Mouse (Mus musculus): ENCODE data around the gene Elmo2.

Gene Elmo2

DNA sequence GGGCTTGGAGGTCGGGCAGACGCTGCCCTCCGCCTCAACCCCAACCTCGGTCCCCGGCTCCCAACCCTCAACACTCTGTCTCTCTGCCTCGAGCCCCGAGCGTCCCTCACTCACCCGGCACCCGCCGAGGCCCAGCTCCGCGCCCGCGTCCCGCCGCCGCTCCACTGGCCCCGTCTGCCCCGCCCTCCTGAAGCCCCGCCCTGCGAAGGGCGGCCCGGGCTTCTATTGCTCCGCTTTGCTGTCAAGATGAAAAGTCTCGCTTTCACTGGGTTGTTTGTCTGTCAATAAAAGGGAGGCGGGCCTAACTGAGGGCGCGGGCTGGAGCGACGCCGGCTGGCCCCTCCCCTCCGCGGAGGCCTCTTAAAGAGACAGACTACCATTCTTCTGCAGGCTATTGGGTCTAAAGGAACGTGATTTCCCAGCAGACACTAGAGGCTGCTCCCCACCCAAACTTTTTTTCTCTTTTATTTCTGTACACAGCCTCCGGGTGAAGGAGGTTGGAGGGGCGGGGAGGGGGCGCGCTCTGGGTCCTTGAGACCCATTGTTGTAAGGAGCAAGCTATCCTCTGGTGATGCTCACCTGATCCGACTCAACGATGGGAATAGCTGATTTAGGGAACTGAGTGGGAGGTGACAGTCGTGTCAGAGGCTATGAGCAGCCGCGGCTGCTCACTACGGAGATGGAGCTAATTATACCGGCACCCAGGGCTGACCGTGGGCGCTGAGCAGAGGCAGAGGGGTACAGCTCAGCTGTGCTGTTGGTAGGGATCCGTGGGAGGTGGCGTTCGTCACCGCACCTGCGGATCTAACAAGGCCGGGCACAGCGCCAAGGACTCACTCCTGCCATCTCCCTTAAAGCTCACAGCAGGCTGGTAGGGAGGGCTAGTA, at the start of gene Elmo2:
Gene Elmo2 (minus strand): TSS at position 176 of the 887 bp plus-strand sequence.
- DNase-seq, result peak; percentile 98

DNA sequence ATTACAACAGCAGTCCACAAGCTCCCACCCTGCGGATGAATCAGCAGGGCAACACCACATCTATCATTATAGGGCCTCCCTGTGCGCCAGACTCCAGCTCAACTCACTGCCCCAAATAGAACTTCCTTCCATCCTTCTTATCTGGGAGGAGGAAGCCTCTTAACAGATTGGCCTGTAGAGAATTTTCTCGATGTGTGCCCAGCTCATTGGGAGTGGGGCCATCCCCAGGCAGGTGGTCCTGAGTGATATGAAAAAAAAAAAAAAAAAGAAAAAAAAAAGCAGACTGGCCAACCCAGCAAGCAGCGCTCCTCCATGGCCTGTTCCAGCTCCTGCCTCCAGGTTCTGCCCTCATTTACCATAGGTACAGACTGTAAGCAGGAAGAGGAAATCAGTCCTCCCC, 49.7 kb upstream of the Elmo2 start:
- no peak for DNase-seq

DNA sequence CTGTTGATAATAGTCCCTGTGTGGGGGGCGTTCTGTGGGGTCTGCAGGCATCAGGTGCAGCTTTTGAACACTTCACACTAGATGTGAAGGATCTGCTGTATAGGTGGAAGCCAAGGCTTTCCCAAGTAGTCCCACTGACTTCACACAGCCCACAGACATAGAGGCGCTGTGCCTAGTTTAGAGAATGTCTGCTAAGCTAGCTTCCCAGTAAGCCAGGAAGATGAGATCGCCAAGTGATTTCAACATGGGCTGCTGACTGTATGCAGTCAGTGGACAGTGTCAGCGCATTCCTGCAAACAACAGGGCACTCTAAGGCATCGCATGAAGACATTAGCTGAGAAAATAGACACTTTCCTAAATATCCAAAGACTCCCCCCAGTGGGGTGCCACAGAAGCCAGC, 49.2 kb upstream of the Elmo2 start:
- DNase-seq, result no peak

DNA sequence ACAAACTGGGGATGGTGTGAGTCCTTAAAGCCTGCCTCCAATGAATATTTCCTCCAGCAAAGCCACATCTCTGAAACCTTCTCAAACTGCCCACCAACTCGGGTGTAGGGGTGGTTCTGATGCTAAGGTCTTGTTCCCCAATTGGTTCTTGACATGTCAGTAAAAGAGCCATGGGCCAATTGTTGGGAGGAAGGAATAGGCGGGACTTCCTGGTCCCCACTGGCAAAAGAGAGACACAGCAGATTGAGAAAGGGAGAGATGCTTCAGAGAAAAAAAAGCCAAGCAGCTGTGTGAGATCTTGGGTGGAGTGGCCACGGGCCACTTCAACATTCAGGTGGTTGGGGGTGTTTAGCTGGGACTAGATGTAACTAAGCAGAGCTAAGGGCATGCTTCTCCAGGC, 44.8 kb upstream of the Elmo2 start:
- DNase-seq, result no peak

DNA sequence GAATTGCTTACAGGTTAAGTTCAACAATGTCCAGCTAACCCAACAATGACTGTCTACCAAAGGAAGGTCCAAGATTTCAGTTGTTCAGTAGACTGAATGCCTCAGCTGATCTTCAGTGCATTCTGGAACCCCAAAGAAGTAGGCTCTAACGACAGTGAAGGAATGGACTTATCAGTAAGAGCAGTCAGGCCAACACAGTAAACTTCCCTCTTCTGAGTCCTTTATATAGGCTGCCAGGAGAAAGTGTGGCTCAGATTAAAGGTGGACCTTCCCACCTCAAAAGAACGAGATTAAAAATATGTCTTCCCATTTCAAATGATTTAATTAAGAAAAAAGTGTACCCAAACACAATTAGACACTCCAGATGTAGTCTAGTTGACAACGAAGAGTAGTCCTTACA, 44.1 kb upstream of the Elmo2 start:
- DNase-seq, result no peak

DNA sequence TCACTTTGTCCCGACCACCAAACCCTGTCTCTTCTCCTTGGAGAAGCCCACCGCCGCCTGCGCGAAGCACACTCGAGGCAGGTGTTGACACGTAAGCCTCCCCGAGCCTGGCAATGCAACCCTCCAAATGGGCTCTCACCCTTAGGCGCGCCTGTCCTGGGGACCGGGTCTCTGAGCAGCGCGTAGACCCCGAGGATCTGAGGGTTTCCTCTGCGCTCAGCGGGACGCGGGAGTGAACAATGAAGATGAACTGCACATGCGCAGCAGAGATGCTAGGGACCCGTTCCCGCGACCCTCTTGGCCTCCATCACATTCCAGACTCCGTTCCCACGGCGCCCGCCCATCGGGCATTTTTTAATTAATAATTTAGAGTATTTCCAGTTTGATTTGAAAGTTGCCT, 42.2 kb upstream of the Elmo2 start, which contains the start of gene Zfp663:
Gene Zfp663 (minus strand): TSS at position 234 of the 400 bp plus-strand sequence.
- no peak for DNase-seq

DNA sequence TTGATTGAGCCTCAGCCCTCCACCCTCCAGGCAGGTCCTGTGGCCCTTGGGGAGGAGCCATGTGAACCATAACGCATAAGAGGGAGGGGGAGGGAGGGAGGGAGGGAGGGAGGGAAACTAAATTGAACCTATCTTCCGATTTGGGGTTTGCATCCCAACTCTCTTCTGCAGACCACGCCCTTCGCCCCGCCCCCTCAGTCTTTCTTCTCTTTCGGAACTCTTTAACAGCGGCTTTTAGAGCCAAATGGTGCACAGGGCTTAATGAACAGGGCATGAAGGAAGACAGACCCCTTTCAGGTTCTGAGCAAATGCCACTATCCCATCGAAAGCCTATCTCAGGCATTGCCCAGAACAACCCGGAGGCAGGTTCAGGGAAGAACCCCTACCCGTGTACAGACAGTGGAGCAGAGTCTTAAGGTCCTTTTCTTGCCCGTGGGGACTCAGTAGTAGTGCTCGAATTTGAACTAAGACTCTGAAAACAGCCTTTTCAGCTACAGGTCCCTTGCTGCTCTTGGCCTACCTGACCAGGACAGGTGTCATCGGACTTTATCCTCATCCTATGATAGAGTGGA, 41.7 kb upstream of the Elmo2 start:
- DNase-seq, result no peak

DNA sequence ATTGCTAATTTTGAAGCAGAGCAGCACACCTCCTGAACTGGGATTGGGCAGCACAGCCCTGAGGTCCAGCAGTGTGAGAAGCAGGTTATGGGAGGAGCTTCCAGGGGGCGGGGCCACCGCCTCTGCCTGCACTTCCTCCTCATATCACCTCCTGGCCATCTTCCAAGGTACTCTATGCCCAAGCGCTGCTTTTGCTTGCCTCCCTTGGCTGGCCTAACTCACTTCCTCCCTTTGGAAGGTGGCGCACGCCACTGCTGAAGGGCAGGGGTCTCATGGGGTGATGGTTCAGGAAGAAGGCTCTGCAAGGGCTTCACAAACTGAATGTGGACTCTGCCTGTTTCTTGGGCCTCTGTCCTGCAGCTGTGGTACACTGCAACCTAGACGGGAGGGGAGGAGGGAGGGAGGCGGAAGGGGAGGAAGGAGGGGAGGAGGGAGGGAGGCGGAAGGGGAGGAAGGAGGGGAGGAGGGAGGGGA, 40.8 kb upstream of the Elmo2 start:
- no peak for DNase-seq

DNA sequence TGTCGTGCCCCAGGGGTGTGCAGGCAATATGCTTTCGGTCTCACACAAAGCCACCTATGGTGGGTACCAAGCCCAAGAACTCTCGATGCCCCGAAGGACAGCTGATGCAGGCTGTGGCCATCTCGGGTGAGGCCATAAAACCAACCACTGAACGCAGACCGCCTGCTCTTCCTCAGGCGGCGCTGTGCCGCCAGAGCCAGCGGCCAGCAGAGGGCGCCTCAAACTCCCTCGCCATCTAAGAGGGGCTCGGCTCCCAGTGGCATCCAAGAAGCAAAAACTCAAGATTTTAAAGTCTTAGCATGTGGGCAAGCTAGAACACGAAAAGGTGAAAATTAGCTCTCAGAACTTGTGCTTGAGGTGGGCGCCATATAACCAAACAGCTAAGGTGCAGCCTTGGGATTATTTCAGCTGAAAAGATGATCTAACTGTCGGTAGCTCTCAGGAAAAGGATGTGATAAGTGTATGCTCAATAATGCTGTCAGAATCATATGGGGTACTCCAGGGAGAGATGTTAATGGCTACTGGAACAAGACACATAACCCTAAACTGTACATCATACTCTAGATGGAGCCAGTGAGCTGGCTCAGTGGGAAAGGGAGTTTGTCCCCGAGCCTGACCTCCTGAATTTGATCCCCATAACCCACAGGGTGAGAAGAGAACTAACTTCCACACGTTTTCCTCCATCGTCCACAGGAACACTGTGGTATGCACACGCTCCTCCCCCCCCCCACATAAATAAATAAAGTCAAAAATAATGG, 38.2 kb upstream of the Elmo2 start:
- peak; percentile 79 to 87 for DNase-seq

DNA sequence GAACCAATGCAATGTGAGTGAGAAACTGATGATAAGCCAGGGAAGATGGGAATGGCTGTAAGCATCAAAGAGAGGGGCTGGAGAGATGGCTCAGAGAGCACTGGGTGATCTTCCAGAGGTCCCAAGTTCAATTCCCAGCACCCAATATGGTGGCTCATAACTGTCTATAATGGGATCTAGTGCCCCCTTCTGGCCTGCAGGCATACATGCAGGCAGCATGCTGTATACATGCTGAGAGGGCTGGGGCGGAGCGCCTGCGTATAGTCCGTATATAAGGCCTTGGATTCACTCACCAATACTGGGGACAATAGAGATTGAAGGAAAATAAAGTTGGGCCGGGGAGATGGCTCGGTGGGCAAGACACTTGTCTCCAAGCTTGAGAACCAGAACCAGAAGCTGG, 37.0 kb upstream of the Elmo2 start:
- no peak for DNase-seq

DNA sequence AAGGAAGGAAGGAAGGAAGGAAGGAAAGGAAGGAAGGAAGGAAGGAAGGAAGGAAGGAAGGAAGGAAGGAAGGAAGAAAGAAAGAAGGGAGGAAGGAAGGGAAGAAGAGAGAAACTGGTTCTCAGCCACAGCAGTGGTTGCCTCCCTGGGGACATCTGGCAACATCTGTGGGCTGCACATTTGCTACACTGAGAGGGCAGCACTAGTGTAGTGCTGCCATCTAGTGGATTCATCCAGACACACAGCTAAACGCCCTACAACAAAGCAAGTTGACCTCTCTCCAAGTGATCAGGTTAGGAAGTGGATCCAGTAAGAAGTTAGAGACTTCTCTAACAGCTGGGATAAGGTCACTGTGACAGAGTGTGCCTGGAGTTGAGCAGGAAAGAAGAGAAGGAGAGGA, 34.6 kb upstream of the Elmo2 start:
- DNase-seq, result peak; percentile 41 to 63

DNA sequence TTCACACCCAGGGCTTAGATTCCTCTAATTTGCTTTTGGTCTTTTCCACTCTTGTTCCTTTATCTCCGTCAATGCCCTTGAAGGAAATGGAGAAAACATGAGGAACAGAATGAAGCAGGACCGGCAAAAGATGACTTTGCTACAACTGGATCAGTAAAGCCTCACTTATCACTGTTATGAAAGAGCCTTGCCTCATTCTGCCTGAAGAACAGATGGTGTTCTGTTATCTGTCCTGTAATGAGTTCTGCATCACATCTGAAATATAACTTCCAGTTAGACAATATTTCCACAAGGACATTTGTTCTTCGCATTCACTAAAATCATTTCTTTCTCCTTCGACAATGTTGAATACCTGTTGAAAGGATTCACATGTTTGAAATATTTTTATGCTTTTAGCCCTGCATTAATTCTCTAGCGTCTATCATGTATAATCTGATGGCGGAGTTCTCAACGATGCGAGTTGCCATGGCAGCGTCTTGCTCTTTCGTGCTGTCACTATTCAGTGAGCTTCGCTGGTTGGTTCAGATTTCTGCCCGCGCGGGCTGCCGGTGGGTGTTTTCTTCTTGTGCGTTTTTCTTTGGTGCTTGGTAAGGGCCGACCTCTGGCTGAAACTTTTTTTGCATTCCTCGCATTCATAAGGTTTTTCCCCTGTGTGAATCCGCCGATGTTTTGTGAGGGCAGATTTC, 25.7 kb upstream of the Elmo2 start:
- DNase-seq, result no peak

DNA sequence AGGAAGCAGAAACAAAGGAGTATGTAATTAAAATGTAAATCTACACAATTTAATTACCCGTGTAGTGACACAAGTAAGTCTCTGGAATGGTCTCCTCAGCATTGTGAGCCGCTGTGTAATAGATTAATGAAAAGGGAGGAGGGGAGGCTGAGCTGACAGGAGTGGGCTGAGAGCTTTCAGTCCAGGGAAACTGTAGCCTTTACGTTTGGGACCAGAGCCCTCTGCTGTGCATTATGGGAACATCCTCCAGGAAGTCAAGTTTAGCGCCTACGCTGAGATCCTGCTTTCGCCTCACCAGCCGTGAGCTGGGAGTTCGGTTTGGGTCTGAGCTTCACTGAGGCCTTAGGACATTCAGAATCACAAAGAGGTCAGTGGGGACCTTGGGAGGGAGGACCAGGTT, 23.2 kb upstream of the Elmo2 start:
- DNase-seq, result peak; percentile 62 to 69

DNA sequence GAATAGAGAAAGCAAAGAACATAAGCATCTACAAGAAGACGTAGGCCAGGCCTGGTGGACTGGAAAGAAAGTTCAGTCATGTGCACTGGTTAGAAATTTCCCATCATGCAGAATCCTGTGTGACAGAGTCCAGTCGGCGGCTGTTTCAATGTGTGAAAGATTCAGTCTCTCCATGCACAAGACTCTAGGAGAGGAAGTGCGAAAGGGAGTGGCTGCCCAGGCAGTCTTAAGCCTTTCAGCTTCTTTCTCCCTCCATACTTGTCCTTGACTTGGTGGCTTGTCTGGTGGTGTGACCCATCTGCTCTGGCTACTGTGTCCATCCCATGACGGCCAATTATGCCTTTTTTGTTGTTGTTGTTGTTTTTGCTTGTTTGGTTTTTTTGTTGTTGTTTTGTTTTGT, 19.9 kb upstream of the Elmo2 start:
- no peak for DNase-seq

DNA sequence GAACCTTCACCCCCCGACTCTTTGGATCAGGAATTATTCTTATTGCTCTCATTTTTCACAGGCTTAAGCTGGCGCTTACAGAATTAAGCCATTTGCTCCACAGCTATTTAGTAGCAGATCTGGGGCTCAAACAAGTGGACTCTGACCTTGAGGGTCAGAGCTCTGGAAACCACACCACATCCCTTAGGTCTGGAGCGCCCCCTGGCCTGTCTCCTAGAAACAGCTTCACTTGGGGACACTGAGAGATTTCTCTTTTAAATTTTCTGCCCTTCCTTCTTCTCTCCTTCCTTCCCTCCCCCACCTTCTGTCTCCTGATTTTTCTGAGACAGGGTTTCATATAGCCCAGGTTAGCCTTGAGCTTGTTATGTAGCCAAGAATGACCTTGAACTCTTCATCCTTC, 10.9 kb upstream of the Elmo2 start:
- DNase-seq, result peak; percentile 79 to 84

DNA sequence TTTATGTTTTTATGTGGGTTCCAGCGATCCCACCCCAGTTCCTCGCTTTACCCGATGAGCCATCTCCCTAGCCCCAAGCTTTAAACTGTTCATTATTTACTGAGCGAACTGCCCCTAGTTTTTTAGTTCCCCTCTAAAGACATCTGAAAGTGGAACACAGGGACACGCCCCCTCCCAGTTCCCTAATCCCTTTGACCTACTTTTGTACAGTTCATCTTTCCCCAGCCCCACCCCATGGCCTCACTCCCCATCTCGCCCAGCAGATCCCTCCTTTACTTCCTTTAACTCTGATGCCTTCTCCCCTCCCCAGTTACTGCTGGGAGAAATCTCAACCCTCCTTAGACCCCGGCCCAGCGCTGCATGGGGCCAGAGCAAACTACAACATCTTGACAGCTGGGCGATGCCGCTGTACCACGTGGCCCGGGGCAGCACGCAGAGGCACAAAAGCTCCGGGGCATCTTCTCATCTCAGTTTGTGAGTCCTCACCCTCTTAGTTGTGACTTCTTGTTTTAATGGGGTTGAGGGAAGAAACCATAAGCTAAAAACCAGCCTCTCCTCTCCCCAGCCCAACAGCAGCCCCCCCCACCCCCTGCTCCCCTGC, 6.4 kb upstream of the Elmo2 start:
- no peak for DNase-seq

DNA sequence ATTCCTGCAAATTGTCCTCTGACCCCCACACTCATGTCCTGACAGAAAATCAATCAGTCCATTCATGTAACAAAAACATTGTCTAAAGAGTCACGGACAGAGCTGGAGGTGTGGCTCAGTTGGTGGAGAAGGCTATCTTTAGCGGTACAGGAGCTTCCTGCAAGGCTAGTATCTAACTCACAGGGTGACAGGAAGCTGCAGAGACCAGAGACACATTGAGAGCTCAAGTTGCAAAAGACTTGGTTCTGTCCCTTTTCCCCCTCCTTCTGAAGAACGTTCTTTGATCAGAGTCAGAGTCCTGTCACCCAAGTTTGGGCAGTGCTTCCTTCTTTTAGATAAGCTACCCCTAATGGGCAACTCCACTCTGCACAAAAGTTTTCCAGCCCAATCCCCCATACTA, 3.4 kb upstream of the Elmo2 start:
- no peak for DNase-seq

DNA sequence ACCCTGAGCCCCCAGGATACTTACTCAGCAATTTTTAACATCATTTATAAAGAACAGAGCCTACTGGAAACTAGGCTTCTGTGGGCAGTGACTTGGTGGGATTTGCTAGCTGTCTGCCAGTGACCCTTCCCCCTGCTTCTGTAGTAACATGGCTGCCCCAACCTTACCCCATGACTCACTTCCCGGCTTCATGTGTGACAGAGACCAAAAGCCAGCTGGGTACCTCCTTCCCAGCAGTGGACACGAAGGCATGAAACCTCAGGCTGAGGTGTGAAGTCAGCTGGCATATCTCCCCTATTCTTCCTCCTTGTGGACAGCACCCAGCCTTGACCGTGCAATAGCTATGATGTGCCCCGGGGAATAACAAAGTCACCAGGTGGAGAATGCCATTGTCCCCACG, 2.5 kb upstream of the Elmo2 start:
- DNase-seq, result no peak

DNA sequence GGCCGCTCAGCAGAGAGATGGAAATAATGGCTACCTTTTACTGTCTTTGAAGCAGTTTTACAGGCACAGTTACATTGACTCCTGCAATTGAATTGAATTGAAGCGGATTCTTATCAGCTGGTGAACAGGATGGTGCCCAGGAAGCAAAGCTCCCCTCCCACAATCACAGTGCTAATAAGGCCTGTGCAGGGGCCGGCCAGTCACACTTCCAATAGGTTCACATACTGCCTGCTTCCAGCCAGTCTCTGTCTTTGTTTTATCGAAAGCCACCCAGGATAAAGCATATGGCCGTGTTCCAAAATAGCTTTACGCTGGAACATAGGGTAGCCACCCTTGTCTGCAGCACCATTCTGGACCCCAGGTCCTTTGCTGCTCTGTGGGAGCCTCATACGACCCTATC, 1.1 kb upstream of the Elmo2 start:
- peak in 1 of 2 experiments; percentile 31 for DNase-seq

DNA sequence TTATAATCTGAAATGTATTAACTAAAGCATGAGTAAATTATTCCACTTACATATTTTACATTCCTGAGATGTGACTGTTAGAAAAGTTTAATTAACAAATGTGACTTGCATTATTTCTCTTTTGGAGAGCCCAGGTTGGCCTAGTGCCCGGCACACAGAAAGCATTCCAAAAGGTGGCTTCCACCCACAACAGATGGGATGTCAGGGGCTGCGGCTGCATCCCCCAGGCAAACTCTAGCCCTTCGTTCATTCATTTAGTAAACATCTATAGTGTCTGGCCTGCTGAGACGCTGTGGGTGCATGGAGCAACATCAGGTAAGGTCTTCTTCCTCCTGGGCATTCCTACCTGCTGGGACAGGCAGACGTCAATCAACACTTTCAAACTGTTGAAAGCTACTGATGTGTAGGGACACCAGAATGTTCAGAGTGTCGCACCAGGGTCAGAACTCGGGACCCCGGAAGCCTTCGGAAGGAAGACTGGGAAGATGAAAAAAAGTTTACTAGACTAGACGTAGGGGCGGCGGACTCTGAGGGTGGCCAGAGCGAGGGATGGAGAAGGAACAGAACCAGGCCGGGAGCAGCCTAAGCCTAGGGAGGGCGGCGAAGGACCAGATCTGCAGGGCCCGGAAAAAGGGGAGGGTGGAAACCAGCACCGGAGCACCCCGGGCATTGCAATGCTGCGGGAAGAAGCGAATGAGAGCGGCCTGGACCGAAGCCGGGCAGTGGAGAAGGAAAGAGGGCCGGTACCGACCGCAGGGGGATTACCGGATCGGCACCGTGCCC, 567 bp downstream of the Elmo2 start:
- DNase-seq, result peak; percentile 70 to 80

DNA sequence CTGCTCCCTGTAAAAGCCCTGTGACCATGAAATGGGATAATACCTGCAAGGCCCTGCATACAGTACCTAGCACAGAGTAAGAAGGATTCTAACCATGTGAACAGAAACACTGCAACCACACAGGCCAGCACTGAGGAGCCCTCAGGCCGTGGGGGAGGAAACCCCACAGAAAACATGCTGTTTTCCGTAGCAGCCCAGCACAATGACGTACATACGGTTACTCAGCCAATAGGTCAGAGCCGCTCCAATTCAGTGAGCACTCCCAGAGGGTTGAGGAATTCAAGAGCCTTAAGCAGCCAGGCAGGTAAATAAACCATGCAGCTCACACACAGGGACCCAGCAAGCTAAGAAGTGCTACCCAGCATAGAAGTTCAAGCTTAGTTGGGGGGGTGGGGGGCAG, 2.4 kb downstream of the Elmo2 start:
- DNase-seq, result peak; percentile 61

DNA sequence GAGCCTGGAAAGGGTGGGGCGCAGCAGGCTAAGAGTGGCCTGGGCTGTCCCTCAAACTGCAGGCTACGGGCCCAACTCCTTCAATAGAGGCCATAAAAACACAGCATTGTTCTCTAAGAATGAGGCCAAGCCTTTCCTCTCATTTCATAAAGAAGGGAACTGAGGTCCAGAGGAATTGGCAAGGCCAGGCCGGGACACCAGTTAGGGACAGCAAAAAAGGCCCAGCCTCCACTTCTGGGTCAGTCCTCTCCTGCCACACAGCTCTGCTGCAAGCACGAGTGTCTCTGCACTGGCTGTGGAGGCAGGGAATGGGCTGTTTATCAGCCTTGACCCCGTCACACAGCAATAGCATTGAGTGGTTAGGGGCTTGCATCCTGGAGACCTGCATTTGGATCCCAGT, 2.8 kb downstream of the Elmo2 start:
- peak; percentile 42 to 48 for DNase-seq
